Mouse (Mus musculus): ENCODE results near the gene Atp6v0a1. TPM values are rescaled to one million over a fixed set of nuclear protein-coding genes. Genes with fewer than 3 reads are reported as not detected.

Gene Atp6v0a1
- polyA plus RNA-seq, 1 experiment from 2014 or later: 54.9 TPM

- ATAC-seq (ENCODE audit: low FRiP score): no peak
- no peak overlapping the region for H3K27ac ChIP-seq
- WGBS: 74% methylated on average over 4 of the region's 4 CpGs
Observed at GRCm38 (mm10) chr11:101109351-101109750, 100.1 kb downstream of the Atp6v0a1 start.

GRCm38 (mm10) chr11:101110708-101111107 is 101.5 kb downstream of the Atp6v0a1 start:
- H3K36me3 ChIP-seq (replicated peaks): 0 out of 2 replicates have a peak, but pooled peaks cover 8% of the 10 kb centered on the region
- ATAC-seq (ENCODE audit: low FRiP score): no peak
- H3K27me3 ChIP-seq: no peaks in the 10 kb centered on the region
- H3K4me1 ChIP-seq: peaks cover 15% of the 10 kb centered on the region
- WGBS: 71% methylated on average over 5 of the region's 5 CpGs
- no peak overlapping the region for H3K27ac ChIP-seq
- H3K4me3 ChIP-seq (replicated peaks): no peak overlapping the region
- H3K9me3 ChIP-seq: no peaks in the 10 kb centered on the region
- no peak overlapping the region for H3K4me2 ChIP-seq
- no peak overlapping the region for H3K9ac ChIP-seq

More at GRCm38 (mm10) chr11:101109351-101109750, 100.1 kb downstream of the Atp6v0a1 start:
- Histone ChIP-seq H3K4me1 (peaks cover 4% of the 10 kb centered on the region; the same call in 1 of the 2 replicates), H3K4me2 (no peak overlapping the region), H3K36me3 (replicated peaks) (0 out of 2 replicates have a peak, but pooled peaks cover 12% of the 10 kb centered on the region), H3K27me3 (no peaks in the 10 kb centered on the region), H3K9me3 (no peaks in the 10 kb centered on the region), H3K4me3 (replicated peaks) (no peak overlapping the region), H3K9ac (no peak overlapping the region)

- Histone ChIP-seq H3K36me3 (replicated peaks) (0 out of 2 replicates have a peak, but pooled peaks cover 8% of the 10 kb centered on the region), H3K4me2 (no peak overlapping the region), H3K27ac (no peak overlapping the region), H3K4me3 (replicated peaks) (no peak overlapping the region), H3K9me3 (no peaks in the 10 kb centered on the region), H3K4me1 (peaks cover 19% of the 10 kb centered on the region), H3K9ac (no peak overlapping the region), H3K27me3 (no peaks in the 10 kb centered on the region)
- 90% methylated on average over 4 of the region's 4 CpGs for WGBS
- no peak for ATAC-seq (ENCODE audit: low FRiP score)
Observed at GRCm38 (mm10) chr11:101111178-101111577, 101.9 kb downstream of the Atp6v0a1 start.

GRCm38 (mm10) chr11:101112186-101112585 is 102.9 kb downstream of the Atp6v0a1 start:
- H3K9me3 ChIP-seq: no peaks in the 10 kb centered on the region
- no peak overlapping the region for H3K9ac ChIP-seq
- WGBS: 92% methylated on average over 3 of the region's 3 CpGs
- no peak overlapping the region for H3K27ac ChIP-seq
- H3K4me2 ChIP-seq: no peak overlapping the region
- H3K4me3 ChIP-seq (replicated peaks): no peak overlapping the region
- ATAC-seq (ENCODE audit: low FRiP score): no peak
- H3K27me3 ChIP-seq: no peaks in the 10 kb centered on the region
- peaks cover 25% of the 10 kb centered on the region for H3K4me1 ChIP-seq
- 0 out of 2 replicates have a peak, but pooled peaks cover 8% of the 10 kb centered on the region for H3K36me3 ChIP-seq (replicated peaks)

Small RNA genes lying within 50 kb of the gene (microRNA-seq; reads per million reads assigned to microRNA genes)
- gene Mir6928: 3.6 reads per million, percentile 11 among the genes with 10 or more reads in this experiment

Other genes with a start within 250 kb of the Atp6v0a1 start
- 4.4 and 4.7 TPM in 2 replicates for gene Kcnh4, start 249.5 kb upstream of the Atp6v0a1 start, polyA plus RNA-seq (2016; fragmentation: Nextera tagmentation; extraction: Ambion mirVana)
- gene Hcrt, start 246.5 kb upstream of the Atp6v0a1 start, polyA plus RNA-seq (2016; fragmentation: Nextera tagmentation; extraction: Ambion mirVana): 0.36 TPM in 1 of 2 replicates, not detected in the other
- gene Ghdc, start 238.5 kb upstream of the Atp6v0a1 start, polyA plus RNA-seq (2016; fragmentation: Nextera tagmentation; extraction: Ambion mirVana): 3.1 and 3.3 TPM in 2 replicates
- gene Stat5b, start 158.7 kb upstream of the Atp6v0a1 start, polyA plus RNA-seq (2016; fragmentation: Nextera tagmentation; extraction: Ambion mirVana): 16.6 and 17.3 TPM in 2 replicates
- gene Stat5a, start 150.1 kb upstream of the Atp6v0a1 start, polyA plus RNA-seq (2016; fragmentation: Nextera tagmentation; extraction: Ambion mirVana): 1.2 and 1.8 TPM in 2 replicates
- 30.8 and 34.1 TPM in 2 replicates for gene Stat3, start 69.9 kb upstream of the Atp6v0a1 start, polyA plus RNA-seq (2016; fragmentation: Nextera tagmentation; extraction: Ambion mirVana)
- 29.9 and 35.6 TPM in 2 replicates for gene Cavin1, start 38.6 kb upstream of the Atp6v0a1 start, polyA plus RNA-seq (2016; fragmentation: Nextera tagmentation; extraction: Ambion mirVana)
- 7.8 and 8.7 TPM in 2 replicates for gene Naglu, start 60.6 kb downstream of the Atp6v0a1 start, polyA plus RNA-seq (2016; fragmentation: Nextera tagmentation; extraction: Ambion mirVana)
- 0.19 and 0.33 TPM in 2 replicates for gene Hsd17b1, start 69.0 kb downstream of the Atp6v0a1 start, polyA plus RNA-seq (2016; fragmentation: Nextera tagmentation; extraction: Ambion mirVana)
- gene Coasy, start 73.1 kb downstream of the Atp6v0a1 start, polyA plus RNA-seq (2016; fragmentation: Nextera tagmentation; extraction: Ambion mirVana): 50.7 and 50.9 TPM in 2 replicates
- gene Mlx, start 77.8 kb downstream of the Atp6v0a1 start, polyA plus RNA-seq (2016; fragmentation: Nextera tagmentation; extraction: Ambion mirVana): 47.6 and 52.6 TPM in 2 replicates
- gene Psmc3ip, start 86.0 kb downstream of the Atp6v0a1 start, polyA plus RNA-seq (2016; fragmentation: Nextera tagmentation; extraction: Ambion mirVana): 59.0 and 62.1 TPM in 2 replicates
- 18.6 and 19.3 TPM in 2 replicates for gene Retreg3, start 110.4 kb downstream of the Atp6v0a1 start, polyA plus RNA-seq (2016; fragmentation: Nextera tagmentation; extraction: Ambion mirVana)
- 103 and 108 TPM in 2 replicates for gene Tubg1, start 110.5 kb downstream of the Atp6v0a1 start, polyA plus RNA-seq (2016; fragmentation: Nextera tagmentation; extraction: Ambion mirVana)
- gene Tubg2, start 146.5 kb downstream of the Atp6v0a1 start, polyA plus RNA-seq (2016; fragmentation: Nextera tagmentation; extraction: Ambion mirVana): 7.6 and 8.3 TPM in 2 replicates
- 0.46 and 0.57 TPM in 2 replicates for gene Cntnap1, start 161.1 kb downstream of the Atp6v0a1 start, polyA plus RNA-seq (2016; fragmentation: Nextera tagmentation; extraction: Ambion mirVana)
- gene Plekhh3, start 161.9 kb downstream of the Atp6v0a1 start, polyA plus RNA-seq (2016; fragmentation: Nextera tagmentation; extraction: Ambion mirVana): 9.2 and 9.6 TPM in 2 replicates
- 0.10 TPM in 1 of 2 replicates, not detected in the other for gene Ccr10, start 166.0 kb downstream of the Atp6v0a1 start, polyA plus RNA-seq (2016; fragmentation: Nextera tagmentation; extraction: Ambion mirVana)
- 11.1 and 12.5 TPM in 2 replicates for gene Ezh1, start 217.0 kb downstream of the Atp6v0a1 start, polyA plus RNA-seq (2016; fragmentation: Nextera tagmentation; extraction: Ambion mirVana)
- gene Ramp2, start 236.6 kb downstream of the Atp6v0a1 start, polyA plus RNA-seq (2016; fragmentation: Nextera tagmentation; extraction: Ambion mirVana): 43.7 and 49.6 TPM in 2 replicates
- 90.4 and 93.1 TPM in 2 replicates for gene Vps25, start 244.3 kb downstream of the Atp6v0a1 start, polyA plus RNA-seq (2016; fragmentation: Nextera tagmentation; extraction: Ambion mirVana)

Data from forebrain, embryonic 12.5 days (tissue).